Mouse (Mus musculus) heart, adult 2 months (tissue): ENCODE data around the gene BC049730. TPM values are rescaled to one million over a fixed set of nuclear protein-coding genes. Genes with fewer than 3 reads are reported as not detected.

Experiments
- DNase-seq, 2 experiments: peaks; one replicate each; pipeline ENCODE4 v3.0.0; 2021
- H3K27ac ChIP-seq: fragments of 200-600 bp; 2 replicates; pipeline ENCODE4 v1.8.1; 2022
- H3K27me3 ChIP-seq: fragments of 200-500 bp; 2 replicates; pipeline ENCODE4 v1.6.1; 2012; ENCODE audit warnings: mild to moderate bottlenecking, low read length, inconsistent platforms, mixed read lengths; ENCODE audit not compliant: control insufficient read depth, insufficient read depth
- H3K36me3 ChIP-seq: fragments of 200-500 bp; 2 replicates; pipeline ENCODE4 v1.6.1; 2012; ENCODE audit warnings: low read length, inconsistent platforms; ENCODE audit not compliant: control insufficient read depth, insufficient read depth
- H3K4me1 ChIP-seq: fragments of 200-500 bp; 2 replicates; pipeline ENCODE4 v1.6.1; 2011; ENCODE audit warnings: low read length; ENCODE audit not compliant: control insufficient read depth, insufficient read depth
- H3K4me3 ChIP-seq: fragments of 200-600 bp; 2 replicates; pipeline ENCODE4 v1.8.1; 2022
- H3K79me2 ChIP-seq: fragments of 200-500 bp; replicated peaks from 2 replicates; pipeline ENCODE4 v1.6.1; 2012; ENCODE audit warnings: mild to moderate bottlenecking, inconsistent platforms, low read length, moderate library complexity, mixed read lengths; ENCODE audit not compliant: control insufficient read depth, insufficient read depth
- H3K9ac ChIP-seq: fragments of 200-500 bp; 2 replicates; pipeline ENCODE4 v1.6.1; 2012; ENCODE audit warnings: low read depth, mild to moderate bottlenecking, control low read depth, inconsistent platforms, low read length, mixed read lengths
- CTCF ChIP-seq: fragments of 200-600 bp; IDR thresholded peaks from 2 replicates; pipeline ENCODE4 v1.8.1; 2022; ENCODE audit warnings: antibody characterized with exemption, mild to moderate bottlenecking, moderate library complexity
- EP300 ChIP-seq: fragments of 200-500 bp; IDR thresholded peaks from 2 replicates; pipeline ENCODE4 v1.6.1; 2011; ENCODE audit warnings: low read depth, low read length, control low read depth; ENCODE audit not compliant: insufficient read depth
- POLR2A ChIP-seq: fragments of 200-500 bp; IDR thresholded peaks from 2 replicates; pipeline ENCODE4 v1.6.1; 2011; ENCODE audit warnings: mild to moderate bottlenecking, low read depth, low read length, control low read depth; ENCODE audit not compliant: insufficient read depth
- WGBS: fragments of 180-500 bp; shearing (Covaris S2); methylation state at CpG from one replicate; pipeline ENCODE4 v1.1.7; 2018; 5-methylcytosine and 5-hydroxymethylcytosine counted together
- intact Hi-C: fragments of 180-260 bp; cut with DNase I; formaldehyde crosslinking; loops from one replicate; pipeline ENCODE4 v1.15.1; 2025
- polyA plus RNA-seq: library from polyadenylated mRNA; depleted of rRNA; stranded (reverse); fragments of >200 nt; gene quantifications from 2 replicates; pipeline ENCODE4 v1.2.3, GENCODE M21; 2012; rRNA removed
- total RNA-seq, 2 experiments: library from RNA; stranded (reverse); gene quantifications; 2 replicates each; pipeline ENCODE4 v1.2.3; 2021

BC049730 gene
- total and polyA plus RNA-seq, 3 experiments, result not detected

- intact Hi-C loops, result no loop called here
- WGBS, result 72% methylated on average over 1 of the region's 1 CpGs
Measured at GRCm38 (mm10) chr7:24758520-24758919, 49.5 kb downstream of the BC049730 start.

DNA sequence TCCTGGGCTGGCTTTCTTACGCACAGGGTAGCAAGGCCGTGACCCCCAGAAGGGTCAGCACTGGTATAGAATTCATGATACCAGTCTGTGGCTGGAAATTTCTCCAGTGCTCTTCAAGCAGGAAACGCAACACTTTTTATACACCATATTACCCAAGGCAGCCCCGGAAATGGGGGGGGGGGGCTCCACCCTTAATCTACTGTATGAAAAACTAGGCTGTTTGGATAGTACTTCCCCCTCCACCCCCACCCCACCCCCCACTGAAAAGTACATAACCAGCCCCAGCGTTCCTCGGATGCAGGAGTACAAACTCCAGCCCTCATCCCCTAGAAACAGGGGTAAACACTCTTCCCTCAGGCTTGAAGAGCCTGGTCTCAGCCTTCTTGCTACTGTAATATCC lies 51.2 kb downstream of the BC049730 start, which contains the start of gene Cd177:
Gene Cd177 (minus strand): TSS at position 101 of the 400 bp plus-strand sequence.
- Histone ChIP-seq H3K4me1 (no peaks in the 10 kb centered on the region), H3K36me3 (no peaks in the 10 kb centered on the region), H3K27me3 (no peaks in the 10 kb centered on the region), H3K9ac (no peak within 1 kb of the TSS), H3K79me2 (no peaks in the 10 kb centered on the region), H3K4me3 (no peak within 1 kb of the TSS), H3K27ac (no peak within 1 kb of the TSS)
- DNase-seq, result no peak
- intact Hi-C loops, result no loop called here
- TF ChIP-seq CTCF, result no peak
- no peak for TF ChIP-seq EP300
- 63% methylated on average over 6 of the region's 6 CpGs for WGBS

More at GRCm38 (mm10) chr7:24758520-24758919, 49.5 kb downstream of the BC049730 start:
- no peak for DNase-seq
- Histone ChIP-seq H3K27ac (no peak overlapping the region), H3K4me1 (no peaks in the 10 kb centered on the region), H3K27me3 (no peaks in the 10 kb centered on the region), H3K4me3 (no peak overlapping the region), H3K9ac (no peak overlapping the region), H3K36me3 (no peaks in the 10 kb centered on the region), H3K79me2 (no peaks in the 10 kb centered on the region)
- TF ChIP-seq POLR2A (no peak), CTCF (no peak), EP300 (no peak)

- H3K9ac ChIP-seq, result no peak overlapping the region
- TF ChIP-seq CTCF (no peak), POLR2A (no peak), EP300 (no peak)
- intact Hi-C loops, result no loop called here
- DNase-seq, result no peak
- 62% methylated on average over 6 of the region's 6 CpGs for WGBS
- no peaks in the 10 kb centered on the region for H3K36me3 ChIP-seq
- H3K79me2 ChIP-seq, result no peaks in the 10 kb centered on the region
- H3K4me1 ChIP-seq, result no peaks in the 10 kb centered on the region
- no peak overlapping the region for H3K4me3 ChIP-seq
- no peaks in the 10 kb centered on the region for H3K27me3 ChIP-seq
- H3K27ac ChIP-seq, result no peak overlapping the region
Measured at GRCm38 (mm10) chr7:24761161-24761560, 52.1 kb downstream of the BC049730 start.

DNA sequence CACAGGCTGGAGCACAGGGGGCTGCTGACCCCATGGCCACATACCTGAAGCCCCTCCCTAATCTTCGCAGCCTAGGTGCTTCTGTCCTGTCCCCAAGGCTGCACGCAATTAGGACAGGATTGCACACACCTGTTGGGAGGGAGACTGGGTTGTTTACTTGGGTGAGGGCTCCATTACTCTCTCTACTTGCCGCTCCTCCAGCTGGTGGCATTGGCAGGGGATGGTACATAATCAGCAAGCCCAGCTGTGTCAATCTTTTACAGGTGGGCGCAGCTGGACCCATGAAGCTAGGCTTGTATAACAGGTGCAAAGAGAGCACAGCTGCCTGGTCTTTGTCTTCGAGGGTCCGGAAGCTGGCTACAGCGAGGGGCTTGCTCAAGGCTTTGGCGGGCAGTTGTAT lies 53.5 kb downstream of the BC049730 start:
- 88% methylated on average over 8 of the region's 8 CpGs for WGBS
- Histone ChIP-seq H3K27ac (no peak overlapping the region), H3K27me3 (no peaks in the 10 kb centered on the region), H3K9ac (no peak overlapping the region), H3K79me2 (no peaks in the 10 kb centered on the region), H3K36me3 (no peaks in the 10 kb centered on the region), H3K4me1 (no peaks in the 10 kb centered on the region), H3K4me3 (no peak overlapping the region)
- intact Hi-C loops, result no loop called here
- TF ChIP-seq POLR2A (no peak), EP300 (no peak), CTCF (no peak)
- DNase-seq, result no peak

Other genes with a start within 250 kb of the BC049730 start
- 1 to 10 TPM; 3.3 to 3.6 TPM for gene Plaur, start 246.8 kb upstream of the BC049730 start, total RNA-seq
- 4.2 and 5.0 TPM in 2 replicates for gene Plaur, start 246.8 kb upstream of the BC049730 start, polyA plus RNA-seq
- gene Cadm4, start 227.2 kb upstream of the BC049730 start, total RNA-seq, result 10 to 100 TPM; 14.0 to 14.7 TPM
- 17.0 and 20.4 TPM in 2 replicates for gene Cadm4, start 227.2 kb upstream of the BC049730 start, polyA plus RNA-seq
- 10 to 100 TPM; 14.5 to 14.9 TPM for gene Zfp428, start 202.2 kb upstream of the BC049730 start, total RNA-seq
- gene Zfp428, start 202.2 kb upstream of the BC049730 start, polyA plus RNA-seq, result 12.3 and 28.7 TPM in 2 replicates
- not detected for gene AC161166.1, start 196.8 kb upstream of the BC049730 start, total RNA-seq
- 0.04 TPM in 1 of 2 replicates, not detected in the other for gene AC161166.1, start 196.8 kb upstream of the BC049730 start, polyA plus RNA-seq
- 10 to 100 TPM; 16.1 to 17.4 TPM for gene Irgq, start 178.6 kb upstream of the BC049730 start, total RNA-seq
- 12.9 and 20.7 TPM in 2 replicates for gene Irgq, start 178.6 kb upstream of the BC049730 start, polyA plus RNA-seq
- gene Pinlyp, start 163.1 kb upstream of the BC049730 start, total RNA-seq, result not detected
- gene Pinlyp, start 163.1 kb upstream of the BC049730 start, polyA plus RNA-seq, result not detected in 2 replicates
- gene Xrcc1, start 163.0 kb upstream of the BC049730 start, total RNA-seq, result 10 to 100 TPM; 25.0 to 25.6 TPM
- gene Xrcc1, start 163.0 kb upstream of the BC049730 start, polyA plus RNA-seq, result 21.8 and 25.5 TPM in 2 replicates
- 10 to 100 TPM; 53.2 to 65.2 TPM for gene Ethe1, start 121.7 kb upstream of the BC049730 start, total RNA-seq
- gene Ethe1, start 121.7 kb upstream of the BC049730 start, polyA plus RNA-seq, result 50.4 and 57.3 TPM in 2 replicates
- gene Zfp575, start 121.6 kb upstream of the BC049730 start, total RNA-seq, result under 1 TPM in 1 of 2 experiments, not detected in 1; 0.07 TPM
- gene Zfp575, start 121.6 kb upstream of the BC049730 start, polyA plus RNA-seq, result 0.08 TPM in 1 of 2 replicates, not detected in the other
- gene Phldb3, start 98.5 kb upstream of the BC049730 start, total RNA-seq, result under 1 TPM; 0.27 to 0.34 TPM
- gene Phldb3, start 98.5 kb upstream of the BC049730 start, polyA plus RNA-seq, result 0.20 and 0.25 TPM in 2 replicates
- not detected for gene Lypd3, start 72.7 kb upstream of the BC049730 start, total RNA-seq
- gene Lypd3, start 72.7 kb upstream of the BC049730 start, polyA plus RNA-seq, result not detected in 2 replicates
- gene Tex101, start 32.6 kb upstream of the BC049730 start, total RNA-seq, result not detected
- gene Tex101, start 32.6 kb upstream of the BC049730 start, polyA plus RNA-seq, result 0.15 and 0.27 TPM in 2 replicates
- not detected for gene Gm4763, start 17.7 kb downstream of the BC049730 start, total RNA-seq
- gene Gm4763, start 17.7 kb downstream of the BC049730 start, polyA plus RNA-seq, result not detected in 2 replicates
- gene Cd177, start 51.1 kb downstream of the BC049730 start, total RNA-seq, result under 1 TPM in 1 of 2 experiments, not detected in 1; 0.14 TPM
- 0.29 and 0.76 TPM in 2 replicates for gene Cd177, start 51.1 kb downstream of the BC049730 start, polyA plus RNA-seq
- not detected for gene Ceacam10, start 68.0 kb downstream of the BC049730 start, total RNA-seq
- not detected in 2 replicates for gene Ceacam10, start 68.0 kb downstream of the BC049730 start, polyA plus RNA-seq
- gene Gm9844, start 153.0 kb downstream of the BC049730 start, total RNA-seq, result not detected
- 0.67 and 0.68 TPM in 2 replicates for gene Gm9844, start 153.0 kb downstream of the BC049730 start, polyA plus RNA-seq
- not detected for gene Lypd4, start 160.7 kb downstream of the BC049730 start, total RNA-seq
- 0.12 and 0.53 TPM in 2 replicates for gene Lypd4, start 160.7 kb downstream of the BC049730 start, polyA plus RNA-seq
- gene Dmrtc2, start 160.8 kb downstream of the BC049730 start, total RNA-seq, result not detected
- not detected in 2 replicates for gene Dmrtc2, start 160.8 kb downstream of the BC049730 start, polyA plus RNA-seq
- gene Rps19, start 175.1 kb downstream of the BC049730 start, total RNA-seq, result 100 to 1,000 TPM; 505 to 584 TPM
- 243 and 256 TPM in 2 replicates for gene Rps19, start 175.1 kb downstream of the BC049730 start, polyA plus RNA-seq
- 1 to 10 TPM; 1.1 to 1.7 TPM for gene Cd79a, start 188.1 kb downstream of the BC049730 start, total RNA-seq
- 5.1 and 15.6 TPM in 2 replicates for gene Cd79a, start 188.1 kb downstream of the BC049730 start, polyA plus RNA-seq
- gene Arhgef1, start 193.7 kb downstream of the BC049730 start, total RNA-seq, result 10 to 100 TPM; 43.0 to 43.2 TPM
- gene Arhgef1, start 193.7 kb downstream of the BC049730 start, polyA plus RNA-seq, result 92.8 and 105 TPM in 2 replicates
- gene Gm4881, start 235.3 kb downstream of the BC049730 start, total RNA-seq, result not detected
- gene Gm4881, start 235.3 kb downstream of the BC049730 start, polyA plus RNA-seq, result not detected in 2 replicates